Mouse (Mus musculus) limb, embryonic 14.5 days (tissue): ENCODE results near the gene Usp8. TPM values are rescaled to one million over a fixed set of nuclear protein-coding genes. Genes with fewer than 3 reads are reported as not detected.

Experiments used
- ATAC-seq: fragments of 200-750 bp; cut with Nextera tagmentation; 2 replicates; pipeline ENCODE4 v1.8.0; 2017; ENCODE audit warnings: low read depth, moderate number of reproducible peaks, moderate TSS enrichment; ENCODE audit not compliant: low FRiP score
- DNase-seq: peaks from one replicate; pipeline ENCODE4 v3.0.0-alpha.2; 2015; ENCODE audit warnings: low spot score
- H3K27ac ChIP-seq: fragments of 300-500 bp; sonication (generic); replicated peaks from 2 replicates; pipeline ENCODE4 v1.5.1; 2014; ENCODE audit warnings: low read depth, mild to moderate bottlenecking, low read length, moderate library complexity, mixed read lengths
- H3K27me3 ChIP-seq: fragments of 300-500 bp; sonication (generic); 2 replicates; pipeline ENCODE4 v1.6.1; 2014; ENCODE audit warnings: low read length, mixed read lengths; ENCODE audit not compliant: control insufficient read depth, insufficient read depth
- H3K36me3 ChIP-seq: fragments of 300-500 bp; sonication (generic); 2 replicates; pipeline ENCODE4 v1.6.1; 2014; ENCODE audit warnings: mild to moderate bottlenecking, low read length, moderate library complexity, mixed read lengths; ENCODE audit not compliant: control insufficient read depth, insufficient read depth
- H3K4me1 ChIP-seq: fragments of 300-500 bp; sonication (generic); 2 replicates; pipeline ENCODE4 v1.6.1; 2014; ENCODE audit warnings: antibody characterized with exemption, low read length, mixed read lengths; ENCODE audit not compliant: control insufficient read depth, insufficient read depth
- H3K4me2 ChIP-seq: fragments of 300-500 bp; sonication (generic); replicated peaks from 2 replicates; pipeline ENCODE4 v1.6.1; 2014; ENCODE audit warnings: low read depth, mild to moderate bottlenecking, low read length, moderate library complexity; ENCODE audit not compliant: severe bottlenecking
- H3K4me3 ChIP-seq: fragments of 300-500 bp; sonication (generic); replicated peaks from 2 replicates; pipeline ENCODE4 v1.5.1; 2014; ENCODE audit warnings: low read length
- H3K9ac ChIP-seq: fragments of 300-500 bp; sonication (generic); 2 replicates; pipeline ENCODE4 v1.6.1; 2014; ENCODE audit warnings: mild to moderate bottlenecking, low read depth, low read length, moderate library complexity; ENCODE audit not compliant: severe bottlenecking
- H3K9me3 ChIP-seq: fragments of 300-500 bp; sonication (generic); 2 replicates; pipeline ENCODE4 v1.6.1; 2016; ENCODE audit warnings: low read length; ENCODE audit not compliant: control insufficient read depth
- POLR2A ChIP-seq: fragments of 200-500 bp; IDR thresholded peaks from 2 replicates; pipeline ENCODE4 v1.8.0; 2012; ENCODE audit warnings: inconsistent platforms, mild to moderate bottlenecking, moderate library complexity, borderline replicate concordance; ENCODE audit not compliant: insufficient read depth, insufficient read length; ENCODE audit errors: extremely low read depth
- WGBS: fragments of 180-500 bp; shearing (Covaris S2); extraction: QIAGEN DNeasy Blood & Tissue Kit; methylation state at CpG from one replicate; pipeline ENCODE4 v1.1.7; 2014; 5-methylcytosine and 5-hydroxymethylcytosine counted together
- polyA plus RNA-seq, 2 experiments: library from polyadenylated mRNA; depleted of rRNA in 1 of 2; stranded (reverse) in 1 of 2; unstranded in 1 of 2; fragments of >200 nt; fragmentation: Nextera tagmentation in 1 of 2; extraction: Ambion mirVana in 1 of 2; gene quantifications; 2 replicates each; pipeline versions ENCODE4 v1.2.1 to v1.2.3; 2012 to 2014

Gene Usp8
- polyA plus RNA-seq, 2 experiments = 37.0 to 39.0 TPM

DNA sequence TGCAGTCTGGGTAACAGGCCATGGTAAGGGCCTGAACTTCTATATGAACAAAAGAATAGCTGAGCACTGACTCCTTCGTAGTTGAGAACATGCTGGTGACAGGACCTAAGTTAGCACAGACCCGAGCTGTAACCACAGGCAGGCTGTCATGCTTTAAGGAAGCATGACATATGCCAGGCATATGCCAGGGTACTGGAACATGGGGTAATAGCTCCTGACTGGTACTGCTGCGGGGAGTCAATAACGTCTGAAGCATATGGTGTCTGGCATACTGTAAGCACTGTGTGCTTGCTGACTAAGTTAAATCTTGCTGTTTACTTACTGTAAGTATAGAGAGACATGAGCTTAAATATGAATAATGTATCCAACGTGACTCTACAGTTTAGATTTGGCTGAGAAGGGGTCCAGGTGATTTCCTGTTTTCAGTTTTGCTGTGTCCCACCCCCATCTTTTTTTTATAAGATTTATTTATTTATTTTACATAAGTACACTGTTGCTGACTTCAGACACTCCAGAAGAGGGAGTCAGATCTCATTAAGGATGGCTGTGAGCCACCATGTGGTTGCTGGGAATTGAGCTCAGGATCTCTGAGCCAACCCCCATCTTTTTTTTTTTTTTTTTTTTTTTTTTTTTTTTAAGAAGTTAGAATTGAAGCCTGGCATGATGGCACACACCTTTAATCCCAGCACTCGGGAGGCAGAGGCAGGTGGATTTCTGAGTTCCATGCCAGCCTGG is 28.4 kb downstream of the Usp8 start:
- Histone ChIP-seq H3K27ac (no peak overlapping the region), H3K36me3 (peaks cover 79% of the 10 kb centered on the region), H3K9ac (no peak overlapping the region), H3K9me3 (no peaks in the 10 kb centered on the region), H3K27me3 (no peaks in the 10 kb centered on the region), H3K4me2 (no peak overlapping the region), H3K4me1 (no peaks in the 10 kb centered on the region), H3K4me3 (no peak overlapping the region)
- no peak for ATAC-seq
- TF ChIP-seq POLR2A = no peak
- no peak for DNase-seq
- 84% methylated on average over 6 of the region's 6 CpGs for WGBS

- DNase-seq = no peak
- no peak overlapping the region for H3K27ac ChIP-seq
- no peak for ATAC-seq
- no peak for TF ChIP-seq POLR2A
- WGBS = 70% methylated on average over 2 of the region's 2 CpGs
- H3K4me2 ChIP-seq = no peak overlapping the region
- H3K4me1 ChIP-seq = no peaks in the 10 kb centered on the region
- H3K36me3 ChIP-seq = peaks cover 68% of the 10 kb centered on the region
- H3K4me3 ChIP-seq = no peak overlapping the region
- H3K27me3 ChIP-seq = no peaks in the 10 kb centered on the region
- no peak overlapping the region for H3K9ac ChIP-seq
- H3K9me3 ChIP-seq = no peaks in the 10 kb centered on the region
These were observed 33.2 kb downstream of the Usp8 start for GRCm38 (mm10) chr2:126740314-126740713.

- DNase-seq = no peak
- Histone ChIP-seq H3K4me3 (no peak overlapping the region), H3K9ac (no peak overlapping the region), H3K4me1 (no peaks in the 10 kb centered on the region), H3K27me3 (no peaks in the 10 kb centered on the region), H3K9me3 (no peaks in the 10 kb centered on the region), H3K36me3 (peaks cover 75% of the 10 kb centered on the region), H3K27ac (no peak overlapping the region), H3K4me2 (no peak overlapping the region)
- 77% methylated on average over 5 of the region's 5 CpGs for WGBS
- no peak for TF ChIP-seq POLR2A
- no peak for ATAC-seq
These were observed 36.3 kb downstream of the Usp8 start for GRCm38 (mm10) chr2:126743389-126743788.

DNA sequence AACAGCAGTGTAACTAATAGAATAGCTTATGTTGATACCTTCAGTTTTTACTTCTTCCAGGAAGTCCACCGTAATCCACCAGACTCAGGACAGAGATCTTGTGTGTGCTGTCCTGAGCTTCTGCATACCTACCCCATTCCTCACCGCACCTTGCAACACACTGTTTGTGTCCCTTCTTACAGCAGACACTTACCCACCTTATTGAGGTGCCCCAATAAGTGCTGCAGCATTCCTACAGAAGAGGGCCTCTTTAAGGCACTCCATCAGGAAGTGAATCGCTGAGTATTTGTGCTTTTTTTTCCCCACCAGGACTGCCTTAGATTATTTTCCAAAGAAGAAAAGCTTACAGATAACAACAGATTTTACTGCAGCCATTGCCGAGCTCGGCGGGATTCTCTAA is 48.5 kb downstream of the Usp8 start:
- no peaks in the 10 kb centered on the region for H3K4me1 ChIP-seq
- peaks cover 91% of the 10 kb centered on the region for H3K36me3 ChIP-seq
- no peak overlapping the region for H3K9ac ChIP-seq
- WGBS = 96% methylated on average over 6 of the region's 6 CpGs
- H3K27ac ChIP-seq = no peak overlapping the region
- TF ChIP-seq POLR2A = no peak
- no peak overlapping the region for H3K4me3 ChIP-seq
- H3K4me2 ChIP-seq = no peak overlapping the region
- H3K27me3 ChIP-seq = no peaks in the 10 kb centered on the region
- no peaks in the 10 kb centered on the region for H3K9me3 ChIP-seq
- DNase-seq (no peak), ATAC-seq (no peak)

- no peak for TF ChIP-seq POLR2A
- DNase-seq (no peak), ATAC-seq (no peak)
- Histone ChIP-seq H3K4me1 (no peaks in the 10 kb centered on the region), H3K4me3 (no peak overlapping the region), H3K4me2 (no peak overlapping the region), H3K27ac (no peak overlapping the region), H3K9ac (no peak overlapping the region), H3K36me3 (peaks cover 89% of the 10 kb centered on the region), H3K27me3 (no peaks in the 10 kb centered on the region), H3K9me3 (no peaks in the 10 kb centered on the region)
- 93% methylated on average over 7 of the region's 7 CpGs for WGBS
These were observed 52.2 kb downstream of the Usp8 start for GRCm38 (mm10) chr2:126759351-126759750.
